Mouse (Mus musculus) embryonic facial prominence, embryonic 11.5 days (tissue): ENCODE measurements around the gene Zfyve28. TPM values are rescaled to one million over a fixed set of nuclear protein-coding genes. Genes with fewer than 3 reads are reported as not detected.

Source experiments
- ATAC-seq: fragments of 200-750 bp; cut with Nextera tagmentation; replicated peaks from 2 replicates; pipeline ENCODE4 v1.8.0; 2017; ENCODE audit warnings: low read depth; ENCODE audit not compliant: insufficient number of reproducible peaks, low FRiP score, low TSS enrichment
- DNase-seq: peaks from one replicate; pipeline ENCODE4 v3.0.0-alpha.2; 2015; ENCODE audit warnings: low spot score
- H3K27ac ChIP-seq: fragments of 300-500 bp; sonication (generic); replicated peaks from 2 replicates; pipeline ENCODE4 v1.5.1; 2014; ENCODE audit warnings: mild to moderate bottlenecking, low read depth, low read length, control low read depth
- H3K27me3 ChIP-seq: fragments of 300-500 bp; sonication (generic); 2 replicates; pipeline ENCODE4 v1.6.1; 2014; ENCODE audit warnings: mild to moderate bottlenecking, low read length, moderate library complexity, mixed read lengths; ENCODE audit not compliant: control insufficient read depth, insufficient read depth
- H3K36me3 ChIP-seq: fragments of 300-500 bp; sonication (generic); replicated peaks from 2 replicates; pipeline ENCODE4 v1.6.1; 2014; ENCODE audit warnings: low read depth, mild to moderate bottlenecking, low read length, moderate library complexity, mixed read lengths; ENCODE audit not compliant: control insufficient read depth, insufficient read depth
- H3K4me1 ChIP-seq: fragments of 300-500 bp; sonication (generic); 2 replicates; pipeline ENCODE4 v1.6.1; 2014; ENCODE audit warnings: low read length, mixed read lengths; ENCODE audit not compliant: control insufficient read depth, insufficient read depth
- H3K4me2 ChIP-seq: fragments of 300-500 bp; sonication (generic); 2 replicates; pipeline ENCODE4 v1.6.1; 2014; ENCODE audit warnings: low read depth, mild to moderate bottlenecking, control low read depth, low read length, moderate library complexity
- H3K4me3 ChIP-seq: fragments of 300-500 bp; sonication (generic); 2 replicates; pipeline ENCODE4 v1.5.1; 2014; ENCODE audit warnings: low read depth, low read length, control low read depth
- H3K9ac ChIP-seq: fragments of 300-500 bp; sonication (generic); replicated peaks from 2 replicates; pipeline ENCODE4 v1.6.1; 2014; ENCODE audit warnings: mild to moderate bottlenecking, control low read depth, low read length
- H3K9me3 ChIP-seq: fragments of 300-500 bp; sonication (generic); replicated peaks from 2 replicates; pipeline ENCODE4 v1.6.1; 2016; ENCODE audit warnings: mild to moderate bottlenecking, low read length, inconsistent platforms, mixed read lengths; ENCODE audit not compliant: control insufficient read depth
- WGBS: fragments of 180-500 bp; shearing (Covaris S2); extraction: QIAGEN DNeasy Blood & Tissue Kit; methylation state at CpG from one replicate; pipeline ENCODE4 v1.1.7; 2014; 5-methylcytosine and 5-hydroxymethylcytosine counted together
- polyA plus RNA-seq: library from polyadenylated mRNA; unstranded; fragments of >200 nt; fragmentation: Nextera tagmentation; extraction: Ambion mirVana; gene quantifications from 2 replicates; pipeline ENCODE4 v1.2.1, GENCODE M21; 2014

The Zfyve28 gene
- polyA plus RNA-seq, 1 experiment from 2014 or later: 0.24 TPM

- Histone ChIP-seq H3K4me2 (no peak overlapping the region), H3K27ac (no peak overlapping the region), H3K4me3 (no peak overlapping the region), H3K9me3 (no peaks in the 10 kb centered on the region), H3K36me3 (no peaks in the 10 kb centered on the region), H3K9ac (no peak overlapping the region), H3K4me1 (no peaks in the 10 kb centered on the region), H3K27me3 (no peaks in the 10 kb centered on the region)
- DNase-seq (no peak), ATAC-seq (no peak)
- WGBS: 100% methylated on average over 2 of the region's 2 CpGs
Measured at GRCm38 (mm10) chr5:34295141-34295540, 6.9 kb upstream of the Zfyve28 start.

- no peak for ATAC-seq
- WGBS: 26% methylated on average over 2 of the region's 2 CpGs
- Histone ChIP-seq H3K9me3 (no peaks in the 10 kb centered on the region), H3K4me2 (no peak overlapping the region), H3K27ac (no peak overlapping the region), H3K9ac (no peak overlapping the region), H3K36me3 (no peaks in the 10 kb centered on the region), H3K4me3 (no peak overlapping the region), H3K27me3 (no peaks in the 10 kb centered on the region; the same call in 1 of the 2 replicates), H3K4me1 (no peaks in the 10 kb centered on the region)
- DNase-seq: no peak
Measured at GRCm38 (mm10) chr5:34294696-34295095, 6.4 kb upstream of the Zfyve28 start.

- Histone ChIP-seq H3K27me3 (peaks cover 8% of the 10 kb centered on the region), H3K36me3 (no peaks in the 10 kb centered on the region), H3K4me3 (no peak overlapping the region), H3K9ac (no peak overlapping the region), H3K27ac (no peak overlapping the region), H3K4me2 (no peak overlapping the region), H3K4me1 (no peaks in the 10 kb centered on the region), H3K9me3 (no peaks in the 10 kb centered on the region)
- 77% methylated on average over 6 of the region's 6 CpGs for whole genome bisulfite sequencing
- DNase-seq: no peak
- no peak for ATAC-seq
Measured at GRCm38 (mm10) chr5:34293363-34293762, 5.1 kb upstream of the Zfyve28 start.

GRCm38 (mm10) chr5:34289286-34289685 lies 1.0 kb upstream of the Zfyve28 start:
- ATAC-seq: no peak

GRCm38 (mm10) chr5:34287838-34288145 lies 457 bp downstream of the Zfyve28 start:
- WGBS: 1% methylated on average over 18 of the region's 18 CpGs
- Histone ChIP-seq H3K9ac (peak overlapping the region; percentile 32; the same call in 1 of the 2 replicates), H3K4me3 (peak overlapping the region; percentile 59), H3K36me3 (no peaks in the 10 kb centered on the region), H3K9me3 (no peaks in the 10 kb centered on the region), H3K4me1 (no peaks in the 10 kb centered on the region), H3K27ac (no peak overlapping the region), H3K27me3 (peaks cover 39% of the 10 kb centered on the region), H3K4me2 (peak overlapping the region; percentile 95)
- DNase-seq (no peak), ATAC-seq (no peak)

More at GRCm38 (mm10) chr5:34289286-34289685, 1.0 kb upstream of the Zfyve28 start:
- WGBS: 63% methylated on average over 2 of the region's 2 CpGs
- DNase-seq: no peak
- no peaks in the 10 kb centered on the region for H3K36me3 ChIP-seq
- no peak overlapping the region for H3K4me2 ChIP-seq
- H3K4me1 ChIP-seq: no peaks in the 10 kb centered on the region
- H3K4me3 ChIP-seq: no peak overlapping the region
- H3K9ac ChIP-seq: no peak overlapping the region
- H3K9me3 ChIP-seq: no peaks in the 10 kb centered on the region
- peaks cover 39% of the 10 kb centered on the region for H3K27me3 ChIP-seq
- H3K27ac ChIP-seq: no peak overlapping the region

- peak overlapping the region; percentile 59 for H3K4me3 ChIP-seq
- WGBS: 1% methylated on average over 54 of the region's 54 CpGs
- no peaks in the 10 kb centered on the region for H3K36me3 ChIP-seq
- H3K9me3 ChIP-seq: no peaks in the 10 kb centered on the region
- ATAC-seq: no peak
- peak overlapping the region; percentile 95 for H3K4me2 ChIP-seq
- no peak overlapping the region for H3K27ac ChIP-seq
- peaks cover 39% of the 10 kb centered on the region for H3K27me3 ChIP-seq
- H3K4me1 ChIP-seq: no peaks in the 10 kb centered on the region
- no peak overlapping the region for H3K9ac ChIP-seq
- DNase-seq: no peak
Measured at GRCm38 (mm10) chr5:34287001-34287837, 1.0 kb downstream of the Zfyve28 start.

GRCm38 (mm10) chr5:34286516-34286915 lies 1.7 kb downstream of the Zfyve28 start:
- Histone ChIP-seq H3K27me3 (peaks cover 39% of the 10 kb centered on the region), H3K27ac (no peak overlapping the region), H3K36me3 (no peaks in the 10 kb centered on the region), H3K4me1 (no peaks in the 10 kb centered on the region), H3K4me2 (peak overlapping the region; percentile 95; the same call in 1 of the 2 replicates), H3K9me3 (no peaks in the 10 kb centered on the region), H3K4me3 (peak overlapping the region; percentile 59), H3K9ac (no peak overlapping the region)
- WGBS: under 1% methylated on average over 11 of the region's 11 CpGs
- no peak for ATAC-seq
- no peak for DNase-seq

- WGBS: 85% methylated on average over 2 of the region's 2 CpGs
- Histone ChIP-seq H3K9me3 (no peaks in the 10 kb centered on the region), H3K4me2 (no peak overlapping the region), H3K9ac (no peak overlapping the region), H3K4me1 (no peaks in the 10 kb centered on the region), H3K36me3 (no peaks in the 10 kb centered on the region), H3K27me3 (peaks cover 39% of the 10 kb centered on the region), H3K4me3 (no peak overlapping the region), H3K27ac (no peak overlapping the region)
- DNase-seq (no peak), ATAC-seq (no peak)
Measured at GRCm38 (mm10) chr5:34285285-34285684, 3.0 kb downstream of the Zfyve28 start.
